Mouse (Mus musculus): ENCODE results near the gene Rpl12.

Gene Rpl12

GRCm38 (mm10) chr2:32947454-32947853 lies 13.9 kb upstream of the Rpl12 start:
- DNase-seq: no peak

GRCm38 (mm10) chr2:32954581-32954980 lies 6.8 kb upstream of the Rpl12 start:
- no peak for DNase-seq

- DNase-seq: peak; percentile 46 to 71
Measured at GRCm38 (mm10) chr2:32957344-32957743, 4.0 kb upstream of the Rpl12 start.

- no peak for DNase-seq
Measured at GRCm38 (mm10) chr2:32960273-32960672, 1.1 kb upstream of the Rpl12 start.

GRCm38 (mm10) chr2:32962062-32962874 lies 909 bp downstream of the Rpl12 start:
- DNase-seq: peak in 1 of 2 experiments; percentile 39

GRCm38 (mm10) chr2:32962875-32963220 lies 1.5 kb downstream of the Rpl12 start:
- no peak for DNase-seq

GRCm38 (mm10) chr2:32963544-32963943 lies 2.2 kb downstream of the Rpl12 start:
- no peak for DNase-seq

GRCm38 (mm10) chr2:32963981-32964380 lies 2.6 kb downstream of the Rpl12 start:
- DNase-seq: no peak

- no peak for DNase-seq
Measured at GRCm38 (mm10) chr2:32964659-32965457, 3.5 kb downstream of the Rpl12 start.

- no peak for DNase-seq
Measured at GRCm38 (mm10) chr2:32965511-32966183, 4.3 kb downstream of the Rpl12 start.

- DNase-seq: no peak
Measured at GRCm38 (mm10) chr2:32966184-32966688, 4.9 kb downstream of the Rpl12 start.

- peak; percentile 89 to 91 for DNase-seq
Measured at GRCm38 (mm10) chr2:32966689-32967631, 5.6 kb downstream of the Rpl12 start.

GRCm38 (mm10) chr2:32968024-32968614 lies 6.8 kb downstream of the Rpl12 start:
- no peak for DNase-seq

- DNase-seq: no peak
Measured at GRCm38 (mm10) chr2:32969326-32969725, 8.0 kb downstream of the Rpl12 start.

- DNase-seq: no peak
Measured at GRCm38 (mm10) chr2:32971235-32971634, 9.9 kb downstream of the Rpl12 start.

GRCm38 (mm10) chr2:32974216-32974615 lies 12.9 kb downstream of the Rpl12 start:
- no peak for DNase-seq

GRCm38 (mm10) chr2:32977114-32977513 lies 15.8 kb downstream of the Rpl12 start:
- DNase-seq: no peak

- DNase-seq: no peak
Measured at GRCm38 (mm10) chr2:32978675-32979074, 17.3 kb downstream of the Rpl12 start.

- DNase-seq: no peak
Measured at GRCm38 (mm10) chr2:32979675-32980074, 18.3 kb downstream of the Rpl12 start.

- DNase-seq: peak in 1 of 2 experiments; percentile 49
Measured at GRCm38 (mm10) chr2:32981281-32981680, 19.9 kb downstream of the Rpl12 start.

GRCm38 (mm10) chr2:32981725-32982271 lies 20.4 kb downstream of the Rpl12 start, which contains the start of gene Slc2a8:
Slc2a8 (minus strand) TSS chr2:32982083.
- peak; percentile 93 to 97 for DNase-seq
